Mouse (Mus musculus) granulocyte monocyte progenitor cell, adult 5-6 weeks (primary cell): Measurements from ENCODE around the gene Rac2. TPM values are rescaled to one million over a fixed set of nuclear protein-coding genes. Genes with fewer than 3 reads are reported as not detected.

Source experiments
- ATAC-seq: replicated peaks from 2 replicates; pipeline ENCODE4 v1.8.0; 2016; ENCODE audit warnings: mild to moderate bottlenecking, moderate TSS enrichment, inconsistent platforms; ENCODE audit not compliant: poor library complexity, severe bottlenecking
- total RNA-seq, 2 experiments: library from RNA; stranded (forward) in 1 of 2; stranded (reverse) in 1 of 2; fragments of 200-712, 200-1000 nt in 1 of 2; fragments of >200 nt in 1 of 2; fragmentation: Nextera tagmentation in 1 of 2; gene quantifications; 2 replicates each; pipeline ENCODE4 v1.2.3; 2014 to 2017

Rac2 gene
- total RNA-seq, 2 experiments from 2014 or later, result 94.7 to 325 TPM

DNA sequence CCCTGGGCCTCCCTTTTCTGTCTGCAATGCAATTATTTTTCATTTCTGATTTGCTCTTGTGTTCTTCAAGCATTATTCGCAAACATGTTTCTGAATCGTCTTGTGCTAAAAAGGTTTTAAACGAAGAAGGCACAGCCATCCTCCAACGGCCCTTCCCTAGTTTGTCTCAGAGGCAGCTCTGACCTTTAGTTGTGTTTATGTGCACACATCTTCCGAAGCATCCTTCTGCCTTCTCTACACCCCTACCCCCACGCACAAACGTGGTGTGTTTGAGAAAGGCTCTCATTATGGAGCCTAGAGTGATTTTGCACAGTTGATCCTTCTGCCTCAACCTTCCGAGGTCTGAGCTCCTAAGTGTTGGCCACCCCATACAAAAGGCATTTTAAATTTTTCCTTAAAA, 23.9 kb downstream of the Rac2 start:
- no peak for ATAC-seq

DNA sequence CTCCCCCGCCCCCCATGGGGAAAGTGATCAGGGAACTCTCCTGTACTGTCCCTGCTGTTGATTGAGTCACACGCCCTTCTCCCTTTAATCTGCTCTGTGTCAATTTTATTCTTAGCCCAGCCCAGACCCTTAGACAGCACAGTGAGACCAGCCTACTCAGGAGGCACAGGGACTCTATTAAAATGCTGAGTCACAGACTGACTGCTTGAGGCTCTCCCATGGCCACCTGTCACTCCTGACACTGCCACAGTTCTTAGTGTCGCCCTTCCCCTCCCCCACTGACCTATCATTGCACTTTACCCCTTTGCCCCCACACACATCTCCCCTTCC, 24.3 kb downstream of the Rac2 start:
- ATAC-seq, result 0 out of 2 replicates have a peak, but pooled peaks have one; percentile 25

DNA sequence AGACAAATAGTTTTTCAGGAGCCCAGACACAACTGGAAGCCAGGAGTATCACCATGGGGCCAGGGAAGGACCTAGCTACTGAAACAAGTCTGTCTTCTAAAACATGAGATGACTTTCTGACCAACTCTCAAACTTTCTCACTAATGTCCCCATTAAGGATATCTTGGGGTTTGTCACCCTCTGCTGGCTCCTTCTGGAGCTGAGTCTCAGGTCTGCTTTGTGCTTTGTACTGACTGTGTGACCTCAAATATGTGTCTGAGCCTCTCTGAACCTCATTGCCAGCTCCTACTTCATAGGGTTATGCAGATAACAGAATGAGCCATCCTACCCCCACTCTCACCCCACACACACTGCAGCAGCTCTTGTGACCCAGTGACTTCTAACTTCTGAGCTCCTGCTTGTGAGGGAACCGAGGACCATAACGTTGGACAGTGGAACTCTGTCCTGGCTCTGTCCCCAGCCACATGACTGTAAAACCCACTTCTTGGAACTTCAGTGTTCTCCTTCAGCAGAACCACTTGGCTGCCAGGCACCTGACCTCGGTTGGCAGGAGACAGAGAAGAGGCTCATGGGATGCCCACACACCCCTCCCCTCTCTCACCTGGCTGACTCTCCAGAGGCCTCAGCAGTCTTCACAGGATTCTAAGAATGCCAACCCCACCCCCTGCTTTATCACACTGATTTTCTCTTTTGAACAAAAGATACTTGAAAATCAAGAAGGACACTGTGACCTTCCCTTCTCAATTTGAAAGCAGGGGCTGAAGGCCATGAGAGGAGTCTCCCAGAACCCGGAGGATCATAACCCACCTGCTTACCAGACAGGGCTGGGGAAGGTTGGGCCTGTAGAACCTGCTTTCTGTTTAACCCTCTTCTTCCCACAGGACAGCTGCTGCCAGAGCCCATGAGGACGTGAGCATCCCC, 24.9 kb downstream of the Rac2 start:
- ATAC-seq, result no peak

DNA sequence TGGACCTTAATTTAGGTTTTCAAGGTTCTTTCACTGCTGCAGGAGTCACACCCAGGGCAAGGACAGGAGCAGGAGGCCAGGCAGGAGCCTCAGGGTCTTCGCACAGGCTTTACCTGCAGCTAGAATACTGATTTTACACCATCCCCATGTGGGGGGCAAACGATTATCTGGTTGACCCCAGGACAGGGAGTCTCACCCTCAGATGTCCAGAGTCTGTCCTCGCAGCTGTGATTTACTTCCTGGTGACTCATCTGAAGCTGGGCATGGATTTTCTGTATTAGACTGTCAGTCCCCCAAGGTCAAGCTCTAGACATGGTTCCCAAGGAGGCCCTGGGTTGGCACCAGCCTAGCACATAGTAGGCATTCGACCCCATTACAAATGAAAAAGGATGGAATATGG, 26.5 kb downstream of the Rac2 start:
- no peak for ATAC-seq

DNA sequence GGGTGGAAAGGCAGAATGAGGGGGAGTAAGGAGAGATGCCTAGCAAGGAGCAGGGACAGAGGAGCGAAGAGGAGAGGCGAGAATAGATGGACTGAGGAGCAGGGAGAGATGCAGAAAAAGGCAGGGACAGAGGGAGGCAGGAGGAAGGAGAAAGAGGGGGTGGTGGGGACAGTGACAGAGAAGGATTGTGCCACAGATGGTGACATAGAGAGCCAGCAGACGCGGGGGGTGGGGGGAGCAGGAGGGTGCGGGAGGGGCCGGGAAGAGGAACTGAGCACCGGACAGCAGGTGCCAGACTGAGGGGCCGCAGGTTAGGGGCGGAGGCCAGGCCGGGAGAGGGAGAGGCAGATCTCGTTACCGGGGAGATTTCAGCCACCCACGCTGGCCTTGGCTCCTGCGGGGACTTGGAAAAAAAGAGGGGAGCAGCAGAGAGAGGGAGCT, 28.0 kb downstream of the Rac2 start, which contains the start of gene Sstr3:
Gene Sstr3 (minus strand): TSS at position 125 of the 441 bp plus-strand sequence.
- peak; percentile 48 for ATAC-seq

DNA sequence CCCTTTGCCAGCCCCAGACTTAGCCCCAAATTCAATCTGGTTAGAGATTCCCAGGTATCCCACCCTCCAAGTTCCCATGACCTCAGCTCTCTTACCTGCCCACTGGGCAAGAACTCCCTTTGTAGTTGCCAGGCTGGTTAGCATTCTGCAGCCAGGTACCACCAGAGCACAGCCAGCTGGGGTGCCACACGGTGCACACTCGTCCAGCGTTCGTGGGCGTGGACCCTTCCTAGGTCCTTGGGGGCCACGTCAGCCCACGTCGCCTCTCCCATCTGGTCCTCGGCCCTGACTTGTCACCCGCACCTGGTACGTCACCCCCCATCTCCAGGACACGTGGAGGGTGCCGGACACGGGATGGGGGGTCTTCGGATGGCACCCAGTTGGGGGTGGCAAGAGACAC, 28.5 kb downstream of the Rac2 start:
- no peak for ATAC-seq

DNA sequence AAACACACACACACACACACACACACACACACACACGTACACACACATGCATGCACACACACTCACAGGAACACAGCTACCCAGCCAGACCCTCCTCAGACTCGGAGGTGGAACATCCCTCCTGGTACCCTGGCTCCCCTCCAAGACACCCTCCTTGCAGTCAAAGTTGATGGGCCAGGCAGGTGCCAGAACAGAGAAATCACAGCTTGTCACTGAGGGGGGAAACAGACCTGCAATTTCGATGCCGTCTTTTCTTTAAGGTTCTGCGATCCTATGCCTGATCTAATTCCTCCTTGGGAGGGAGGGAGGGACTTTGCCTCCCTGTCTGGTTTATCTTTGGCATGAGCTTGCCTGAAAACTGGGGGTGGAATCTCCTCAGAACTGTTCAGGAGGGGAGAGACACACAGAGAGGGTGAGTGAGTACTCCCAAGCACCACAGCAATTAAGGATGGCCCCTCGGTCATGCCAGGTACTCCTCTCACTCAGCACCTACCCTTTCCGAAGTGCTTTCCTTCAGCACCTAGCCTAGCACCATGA, 29.7 kb downstream of the Rac2 start:
- ATAC-seq, result no peak

DNA sequence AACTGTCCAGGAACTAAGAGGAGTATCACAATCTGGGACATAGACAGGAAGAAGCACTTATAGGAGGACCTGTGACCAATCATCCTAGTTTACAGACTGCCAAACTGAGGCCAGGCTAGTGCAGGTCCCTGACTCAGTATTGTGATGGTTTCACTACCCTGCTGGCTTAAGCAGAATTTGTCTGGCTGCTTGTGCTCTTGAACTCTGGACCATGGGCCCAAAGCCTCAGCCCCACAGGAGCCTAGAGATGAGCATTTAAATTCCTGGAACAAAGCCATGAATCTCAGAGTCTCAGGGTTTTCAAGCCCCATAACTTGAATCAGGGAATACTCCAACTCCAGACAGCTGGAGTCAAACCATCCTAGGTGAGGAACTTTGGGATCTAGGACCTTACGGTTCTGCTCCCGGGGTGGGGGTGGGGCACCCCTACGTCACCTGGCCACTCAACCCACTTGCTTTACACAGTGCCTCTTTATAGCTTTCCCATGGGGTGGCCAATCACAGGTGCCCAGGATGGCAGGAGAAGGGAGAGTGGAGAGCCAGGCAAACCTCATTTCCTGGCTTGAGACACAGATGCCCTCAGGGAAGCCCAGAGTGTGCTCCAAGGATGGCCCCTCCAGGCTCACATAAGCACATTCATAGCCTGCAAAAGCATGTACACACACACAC, 30.4 kb downstream of the Rac2 start:
- ATAC-seq, result no peak

DNA sequence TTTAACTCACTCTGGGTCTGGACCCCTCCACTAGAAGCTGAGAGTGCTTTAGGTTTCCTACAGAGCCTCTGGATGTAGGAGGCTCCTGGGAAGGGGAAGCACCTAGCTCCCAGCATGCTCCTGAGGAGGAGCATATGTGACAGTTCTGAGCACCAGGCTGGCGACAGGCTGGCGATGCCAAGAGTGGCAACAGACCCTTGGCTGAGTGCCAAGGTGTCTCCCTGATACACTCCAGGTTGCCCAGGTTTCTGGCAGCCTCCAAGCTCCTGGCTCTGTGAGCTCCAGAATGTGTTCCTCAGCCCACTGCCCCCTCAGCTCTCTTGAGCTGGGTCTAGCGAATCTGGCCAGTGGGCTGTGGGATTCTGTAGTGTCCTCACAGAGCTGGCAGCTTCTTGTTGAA, 31.0 kb downstream of the Rac2 start:
- ATAC-seq, result no peak

DNA sequence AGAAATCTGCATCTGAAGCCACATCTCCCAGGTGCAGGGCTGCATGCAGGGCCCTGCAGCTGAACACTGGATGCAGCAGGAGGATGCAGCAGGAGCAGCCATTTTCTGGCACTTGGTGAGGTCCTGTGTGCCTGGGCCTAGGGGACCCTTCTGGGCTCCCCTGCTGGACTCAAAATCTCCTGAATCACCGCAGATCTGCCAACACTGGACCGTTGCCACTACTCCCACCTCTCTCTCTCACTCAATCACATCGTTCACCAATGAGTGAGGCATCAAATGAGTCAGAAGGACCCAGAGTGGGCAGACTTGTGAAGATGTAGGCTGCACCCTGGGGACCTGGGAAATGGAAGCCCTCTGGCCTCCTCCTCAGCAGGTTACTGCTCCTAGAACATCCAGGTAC, 31.5 kb downstream of the Rac2 start:
- no peak for ATAC-seq

DNA sequence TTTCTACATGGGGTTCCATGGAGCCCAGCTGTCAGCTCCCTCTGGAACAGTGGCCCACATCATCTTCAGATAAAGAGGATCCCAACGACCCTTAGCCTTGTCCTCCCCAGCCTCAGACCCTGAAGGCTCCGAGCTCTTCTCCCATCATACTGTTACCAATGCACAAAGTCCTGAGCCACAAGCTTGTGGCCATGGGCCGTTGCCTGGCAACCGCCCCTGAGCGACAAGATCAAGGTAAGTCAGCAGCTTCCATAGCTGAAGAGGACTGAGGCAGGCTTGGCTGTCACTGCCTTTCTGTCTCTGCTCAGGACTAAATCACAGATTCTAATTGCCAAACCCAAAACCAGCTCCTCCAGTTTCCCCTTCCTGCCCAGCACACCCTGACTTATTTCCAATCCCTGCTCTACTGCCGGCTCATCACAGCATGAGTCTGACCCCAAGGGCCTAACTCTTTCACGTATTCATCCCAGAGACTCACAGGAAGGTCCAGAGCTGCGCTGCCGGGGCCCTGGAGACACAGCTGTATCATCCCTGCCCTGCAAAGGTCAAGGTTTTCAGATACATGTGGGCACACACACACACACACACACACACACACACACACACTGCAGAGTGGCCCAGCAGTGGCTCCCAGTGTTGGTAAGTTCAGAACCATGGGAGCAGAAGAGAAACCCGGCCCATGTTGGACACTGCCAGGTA, 36.7 kb downstream of the Rac2 start:
- no peak for ATAC-seq

DNA sequence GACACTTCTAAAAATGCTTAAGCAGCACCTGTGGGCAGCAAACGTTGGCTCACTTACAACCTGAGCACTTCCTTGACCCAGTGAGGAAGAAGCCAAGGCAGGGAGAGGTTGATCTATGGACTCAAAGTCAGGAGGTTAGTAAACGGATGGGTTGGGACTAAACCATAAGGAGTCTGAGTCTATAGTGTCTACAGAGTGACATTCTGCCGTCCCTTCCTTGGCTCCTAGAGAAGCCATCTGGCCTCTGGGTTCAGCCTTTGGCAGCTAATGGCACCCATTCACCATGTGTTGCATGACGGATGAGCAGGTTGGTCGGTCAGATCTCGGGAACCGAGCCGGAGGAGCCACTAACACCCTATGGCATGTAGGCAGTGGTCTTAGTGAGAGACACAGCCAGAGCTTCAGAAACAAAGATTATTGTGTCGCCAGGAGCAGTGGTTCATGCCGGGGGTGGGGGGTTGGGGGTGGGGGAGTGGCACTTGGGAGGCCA, 39.2 kb downstream of the Rac2 start:
- no peak for ATAC-seq

DNA sequence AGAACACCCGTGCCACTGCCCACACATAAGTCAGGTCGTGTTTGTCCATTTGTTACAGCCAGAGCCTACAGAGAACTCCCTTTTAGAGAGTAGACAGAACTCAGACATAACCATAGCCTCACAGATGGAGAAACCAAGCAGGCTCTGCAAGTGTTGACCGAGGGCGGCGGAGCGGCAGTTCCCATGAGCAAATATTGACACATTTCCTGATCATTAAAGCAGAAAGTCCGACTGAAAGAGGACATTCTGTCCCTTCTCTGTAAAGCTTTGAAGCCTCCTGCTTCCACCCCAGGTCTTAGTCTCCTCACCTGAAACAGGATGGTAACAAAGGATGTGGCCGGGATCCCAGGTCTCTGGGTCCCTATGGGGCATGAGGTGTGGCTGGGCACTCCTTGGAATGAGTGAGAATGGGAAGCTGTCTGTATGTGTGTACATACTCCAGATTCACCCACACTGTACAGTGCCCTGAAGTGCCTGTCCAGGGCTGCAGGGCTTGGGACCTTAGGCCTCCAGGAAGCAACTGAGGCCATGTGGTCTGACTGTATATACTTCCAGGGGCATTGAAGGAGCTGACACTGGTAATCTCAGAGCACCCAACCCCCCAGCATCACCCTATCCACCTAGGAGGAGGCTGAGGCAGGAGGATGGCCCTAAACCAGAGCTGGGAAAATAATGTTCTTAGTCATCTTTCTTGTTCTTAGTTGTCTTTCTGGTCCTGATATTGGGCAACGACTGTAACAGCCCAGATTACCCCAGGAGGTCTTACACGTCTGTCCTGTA, 39.8 kb downstream of the Rac2 start:
- no peak for ATAC-seq

DNA sequence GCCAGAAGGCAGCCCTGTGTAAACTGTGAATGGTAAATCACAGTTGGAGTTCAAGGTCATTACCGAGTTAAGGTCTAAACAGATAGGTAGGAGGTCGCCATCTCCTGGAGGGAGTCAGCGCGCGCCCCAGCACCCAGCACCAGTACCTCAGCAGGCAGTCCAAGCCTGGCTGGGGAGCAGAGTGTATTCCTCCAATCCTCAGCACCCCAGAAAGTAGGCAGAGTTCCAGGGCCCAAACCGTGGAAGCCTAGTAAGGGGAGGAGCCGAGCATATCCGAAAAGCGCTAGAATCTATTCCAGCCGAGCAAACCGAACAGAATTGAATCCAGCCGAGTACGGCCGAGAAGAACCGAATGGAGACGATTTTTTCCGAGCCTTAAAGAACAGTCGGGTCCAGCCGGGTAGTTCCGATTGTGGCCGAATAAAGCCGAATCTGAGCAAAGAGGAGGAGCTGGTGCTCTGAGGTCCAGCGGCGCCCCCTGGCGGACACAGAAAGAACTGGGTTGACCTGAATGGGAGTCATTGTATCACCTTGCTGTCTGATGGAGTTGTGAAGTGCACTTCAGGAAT, 40.6 kb downstream of the Rac2 start:
- ATAC-seq, result peak; percentile 75

DNA sequence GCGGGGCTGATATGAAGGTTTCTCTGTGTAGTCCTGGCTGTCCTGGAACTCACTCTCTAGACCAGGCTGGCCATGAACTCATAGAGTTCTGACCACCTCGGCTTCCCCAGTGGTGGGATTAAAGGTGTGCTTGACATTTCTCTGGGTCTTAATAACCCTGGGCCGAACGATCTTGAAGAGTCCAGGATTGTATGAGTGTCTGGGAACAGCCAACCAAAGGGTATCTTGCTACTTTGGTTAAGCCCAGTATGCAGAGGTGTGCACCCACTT, 41.2 kb downstream of the Rac2 start:
- no peak for ATAC-seq

DNA sequence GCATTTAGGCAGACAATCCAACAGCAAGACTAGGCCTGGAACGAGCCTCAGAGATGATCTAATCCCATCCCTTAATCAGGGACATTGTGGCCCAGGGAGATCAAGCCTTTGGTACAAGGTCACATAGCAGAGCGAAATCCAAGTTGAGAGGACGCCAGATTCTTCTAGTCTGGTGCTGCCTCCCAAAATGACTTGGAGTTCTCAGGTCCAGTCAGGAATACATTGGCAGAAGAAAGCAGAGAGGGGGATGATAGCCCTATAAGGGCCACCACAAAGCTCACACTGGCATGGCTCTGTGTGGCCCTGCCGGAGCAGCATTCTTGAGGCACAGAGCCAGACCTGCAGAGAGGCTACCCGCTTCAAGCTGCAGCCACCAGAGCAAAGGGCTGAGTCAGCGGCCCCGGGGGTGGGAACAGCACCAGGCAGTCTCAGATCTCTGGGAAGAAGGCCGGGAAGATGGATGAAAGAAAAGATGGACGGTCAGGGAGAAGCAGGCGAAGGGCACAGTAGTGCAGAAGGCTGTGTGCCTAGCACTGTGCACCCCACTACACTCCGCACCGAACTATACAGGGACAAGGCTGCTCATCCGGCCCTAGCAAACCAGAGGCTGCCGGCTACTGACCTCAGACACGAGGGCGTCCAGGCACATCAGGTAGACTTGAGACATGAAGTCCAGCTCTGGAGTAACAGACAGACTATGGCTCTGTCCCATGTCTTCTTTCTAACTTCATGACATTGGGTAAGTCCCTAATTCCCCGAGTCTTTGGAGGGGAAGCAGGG, 41.7 kb downstream of the Rac2 start, which contains the start of gene C1qtnf6:
Gene C1qtnf6 (minus strand): TSS at position 746 of the 780 bp plus-strand sequence.
- no peak for ATAC-seq

DNA sequence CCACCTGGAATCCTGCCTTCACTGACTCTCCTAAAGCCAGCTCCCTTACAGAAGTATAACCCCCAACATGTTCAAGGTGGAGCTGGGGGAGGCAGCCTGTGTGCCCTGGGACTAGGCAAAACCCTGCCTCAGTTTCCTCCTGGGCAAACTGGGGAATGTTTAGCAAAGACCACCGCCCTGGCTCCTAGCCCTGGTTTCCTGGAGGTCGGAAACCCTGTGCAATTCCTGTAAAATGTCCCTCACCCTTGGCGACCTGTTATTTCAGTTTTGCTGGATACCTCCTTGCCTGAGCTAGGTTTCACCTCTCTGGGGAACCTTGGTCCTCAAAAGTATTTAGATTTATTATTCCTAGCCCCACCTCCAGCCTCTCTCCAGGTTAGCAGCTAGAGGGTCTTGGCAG, 42.4 kb downstream of the Rac2 start:
- ATAC-seq, result no peak

DNA sequence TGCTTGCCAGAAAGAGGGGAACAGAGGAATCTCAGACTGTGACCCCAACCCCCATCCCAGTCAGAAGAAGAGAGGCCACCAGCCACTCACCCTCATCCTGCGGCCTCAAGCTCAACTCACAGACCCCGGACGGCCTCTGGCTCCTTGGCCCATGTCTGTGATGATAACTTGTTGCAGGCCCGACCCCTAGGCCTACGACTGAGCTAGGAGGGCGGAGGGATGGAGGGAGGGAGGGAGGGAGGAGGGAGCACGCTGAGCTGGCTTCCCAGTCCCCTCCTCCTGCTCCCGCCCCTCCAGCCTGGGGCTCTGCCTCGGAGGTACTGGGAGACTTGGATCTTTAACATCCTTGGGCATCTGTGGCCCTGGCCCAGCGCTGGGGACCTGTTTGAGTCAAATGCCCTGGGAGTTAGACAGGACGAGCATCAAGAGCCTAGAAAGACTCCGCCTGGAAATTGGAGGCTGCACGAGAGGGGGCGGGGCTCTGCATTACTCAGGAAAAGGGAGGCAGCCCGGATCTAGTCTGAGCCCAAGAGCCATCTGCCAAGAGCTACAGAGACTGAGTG, 43.1 kb downstream of the Rac2 start:
- no peak for ATAC-seq
